ENCODE assay signal across 10 mouse cellular contexts in the genomic region with DNA sequence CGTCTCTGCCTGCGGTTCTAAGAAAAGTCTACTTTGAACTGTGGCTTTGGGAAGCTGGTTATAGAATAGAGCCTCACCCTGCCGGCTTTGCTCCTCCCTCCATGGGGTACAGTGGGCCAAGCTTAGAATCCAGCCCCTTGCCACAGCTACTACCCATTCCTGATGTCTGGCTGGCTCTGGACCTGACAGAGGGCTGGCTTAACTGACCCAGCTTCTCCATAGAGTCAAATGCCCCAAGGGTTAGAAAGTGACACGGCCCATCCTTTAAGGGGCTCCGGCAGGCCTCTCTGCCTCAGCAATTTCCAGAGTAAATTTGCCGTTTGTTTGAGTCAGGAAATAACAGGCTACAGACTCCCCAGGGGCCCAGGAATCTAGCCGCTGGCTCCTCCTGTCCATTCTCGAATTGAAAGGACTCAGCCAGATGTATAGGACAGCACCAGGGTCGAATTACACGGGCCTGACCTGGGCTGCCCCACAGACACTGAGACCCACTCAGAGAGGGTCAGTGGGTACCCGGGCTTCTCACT. TPM values are rescaled to one million over a fixed set of nuclear protein-coding genes. Genes with fewer than 3 reads are reported as not detected.
A peak's percentile ranks its signal among the peaks of the same experiment; 100 is the strongest.
DNase-seq lines count a peak whose midpoint lies in the region; ATAC-seq lines count a peak whose summit lies in the region.
"Had no signal": no experiment of that assay in that cellular context is flagged by ENCODE, and none has a peak within 500 bp of the region (broad histone marks: within the 10 kb centered on the region; RNA-seq: fewer than 3 reads in every experiment).

No protein-coding gene starts in this region.

- H3K4me2 ChIP-seq in heart, embryonic 12.5 days = no peak overlapping the region
- H3K4me2 ChIP-seq in limb, embryonic 12.5 days = peak overlapping the region; percentile 30

- intact Hi-C loops in heart, postnatal 10 days (cut with DNase I) = no loop called here

- no peaks in the 10 kb centered on the region for H3K27me3 ChIP-seq in heart, embryonic 12.5 days (replicated peaks)
- H3K27me3 ChIP-seq in limb, embryonic 12.5 days = no peaks in the 10 kb centered on the region

- H3K27ac ChIP-seq in heart, embryonic 12.5 days (ENCODE audit: poor library complexity, severe bottlenecking) = peak overlapping the region; percentile 22
- H3K27ac ChIP-seq in limb, embryonic 12.5 days = peak overlapping the region; percentile 87

- no peaks in the 10 kb centered on the region for H3K36me3 ChIP-seq in heart, embryonic 12.5 days
- no peaks in the 10 kb centered on the region for H3K36me3 ChIP-seq in limb, embryonic 12.5 days

- no peak for DNase-seq in heart, postnatal 10 days
- DNase-seq in retina, embryonic 14.5 days (ENCODE audit: low spot score) = peak; percentile 57
- DNase-seq in retina, postnatal 1 day = no peak
- DNase-seq in yolk sac, embryonic 10.5 days (ENCODE audit: low spot score) = peak; percentile 27
- DNase-seq in adrenal gland, adult 2 months = no peak
- DNase-seq in cerebellum, adult 8-10 months = no peak

- 0 out of 2 replicates have a peak, but pooled peaks have one; percentile 3 for ATAC-seq in heart, embryonic 12.5 days (ENCODE audit: insufficient number of reproducible peaks, low FRiP score)
- peak; percentile 60; the same call in 1 of the 2 replicates for ATAC-seq in limb, embryonic 12.5 days (ENCODE audit: insufficient number of reproducible peaks, insufficient read depth, low FRiP score, low TSS enrichment, low read depth)

- H3K9ac ChIP-seq in heart, embryonic 12.5 days = no peak overlapping the region
- H3K9ac ChIP-seq in limb, embryonic 12.5 days (replicated peaks) = peak overlapping the region; percentile 32; the same call in 1 of the 2 replicates

- 13% methylated on average over 11 of the region's 11 CpGs for WGBS in heart, embryonic 12.5 days
- under 1% methylated on average over 11 of the region's 11 CpGs for WGBS in limb, embryonic 12.5 days

- H3K4me1 ChIP-seq in heart, embryonic 12.5 days (replicated peaks) = peaks cover 26% of the 10 kb centered on the region
- H3K4me1 ChIP-seq in limb, embryonic 12.5 days (replicated peaks) = peaks cover 38% of the 10 kb centered on the region

- H3K4me3 ChIP-seq in heart, embryonic 12.5 days = no peak overlapping the region
- no peak overlapping the region for H3K4me3 ChIP-seq in limb, embryonic 12.5 days (replicated peaks)

- H3K9me3 ChIP-seq in heart, embryonic 12.5 days (replicated peaks) = no peaks in the 10 kb centered on the region
- H3K9me3 ChIP-seq in limb, embryonic 12.5 days = peaks cover 5% of the 10 kb centered on the region

RNA-seq across cellular contexts. Expression of a gene that starts 24.5 kb away (rescaled TPM):
- polyA plus RNA-seq in heart, embryonic 12.5 days (2016; fragmentation: Nextera tagmentation; extraction: Ambion mirVana) = not detected in 2 replicates
- total RNA-seq in heart, postnatal 10 days (2021) = not detected
- polyA plus RNA-seq in limb, embryonic 12.5 days (2016; fragmentation: Nextera tagmentation; extraction: Ambion mirVana) = not detected in 2 replicates
- not detected for total RNA-seq in adrenal gland, adult 2 months (2021)
- not detected in 2 replicates for polyA plus RNA-seq in adrenal gland, adult 2 months (2012; rRNA removed)
- total RNA-seq: adrenal gland, postnatal 25 days; layer of hippocampus, postnatal 36 days had no signal

RNA-seq across cellular contexts. Expression of a gene that starts 27.5 kb away (rescaled TPM):
- 0.18 TPM in 1 of 2 replicates, not detected in the other for polyA plus RNA-seq in heart, embryonic 12.5 days (2016; fragmentation: Nextera tagmentation; extraction: Ambion mirVana)
- under 1 TPM in 1 of 2 experiments, not detected in 1; 0.32 TPM for total RNA-seq in heart, postnatal 10 days (2021)
- 1.5 TPM in 2 replicates for polyA plus RNA-seq in limb, embryonic 12.5 days (2016; fragmentation: Nextera tagmentation; extraction: Ambion mirVana)
- not detected for total RNA-seq in adrenal gland, adult 2 months (2021)
- polyA plus RNA-seq in adrenal gland, adult 2 months (2012; rRNA removed) = 0.24 and 0.32 TPM in 2 replicates
- total RNA-seq: adrenal gland, postnatal 25 days had no signal

RNA-seq across cellular contexts. Expression of a gene that starts 27.7 kb away (rescaled TPM):
- polyA plus RNA-seq in heart, embryonic 12.5 days (2016; fragmentation: Nextera tagmentation; extraction: Ambion mirVana) = 26.6 and 26.7 TPM in 2 replicates
- total RNA-seq in heart, postnatal 10 days (2021) = 10 to 100 TPM; 12.9 to 18.1 TPM
- polyA plus RNA-seq in limb, embryonic 12.5 days (2016; fragmentation: Nextera tagmentation; extraction: Ambion mirVana) = 50.7 and 53.8 TPM in 2 replicates
- total RNA-seq in adrenal gland, adult 2 months (2021) = 1 to 10 TPM; 4.0 to 7.1 TPM
- 5.2 and 7.6 TPM in 2 replicates for polyA plus RNA-seq in adrenal gland, adult 2 months (2012; rRNA removed)

RNA-seq across cellular contexts. Expression of a gene that starts 58.1 kb away (rescaled TPM):
- 0.32 TPM in 1 of 2 replicates, not detected in the other for polyA plus RNA-seq in heart, embryonic 12.5 days (2016; fragmentation: Nextera tagmentation; extraction: Ambion mirVana)
- total RNA-seq in heart, postnatal 10 days (2021) = under 1 TPM; 0.24 to 0.47 TPM
- polyA plus RNA-seq in limb, embryonic 12.5 days (2016; fragmentation: Nextera tagmentation; extraction: Ambion mirVana) = 0.06 TPM in 1 of 2 replicates, not detected in the other
- under 1 TPM; 0.48 to 0.66 TPM for total RNA-seq in adrenal gland, adult 2 months (2021)
- polyA plus RNA-seq in adrenal gland, adult 2 months (2012; rRNA removed) = 0.48 and 1.3 TPM in 2 replicates

Comparison
In these comparisons a context has a peak if more than half of its experiments do, and no peak if none do; other contexts are left out.
1. DNase-seq: peak in retina, embryonic 14.5 days (single experiment) and yolk sac, embryonic 10.5 days (single experiment); none in heart, postnatal 10 days (0 of 2), retina, postnatal 1 day (single experiment), adrenal gland, adult 2 months (single experiment) and cerebellum, adult 8-10 months (single experiment).